Mouse (Mus musculus) forebrain, embryonic 15.5 days (tissue): ENCODE measurements at regions not wholly inside any gene's neighbourhood (a gene's known extent, or its start where the extent isn't known, plus 50 kb on each side); places are given as distances from the start of the nearest gene placed in this dataset.

Source experiments
- ATAC-seq: fragments of 200-750 bp; cut with Nextera tagmentation; replicated peaks from 2 replicates; pipeline ENCODE4 v1.8.0; 2017; ENCODE audit warnings: mild to moderate bottlenecking, moderate TSS enrichment, moderate library complexity
- H3K27ac ChIP-seq: fragments of 300-500 bp; sonication (generic); replicated peaks from 2 replicates; pipeline ENCODE4 v1.5.1; 2015; ENCODE audit warnings: mild to moderate bottlenecking, inconsistent platforms
- H3K27me3 ChIP-seq: fragments of 300-500 bp; sonication (generic); 2 replicates; pipeline ENCODE4 v1.6.1; 2015; ENCODE audit warnings: inconsistent platforms
- H3K36me3 ChIP-seq: fragments of 300-500 bp; sonication (generic); 2 replicates; pipeline ENCODE4 v1.6.1; 2015; ENCODE audit warnings: mild to moderate bottlenecking, inconsistent platforms
- H3K4me1 ChIP-seq: fragments of 300-500 bp; sonication (generic); 2 replicates; pipeline ENCODE4 v1.6.1; 2015; ENCODE audit warnings: inconsistent platforms
- H3K4me2 ChIP-seq: fragments of 300-500 bp; sonication (generic); replicated peaks from 2 replicates; pipeline ENCODE4 v1.6.1; 2015; ENCODE audit warnings: mild to moderate bottlenecking, inconsistent platforms
- H3K4me3 ChIP-seq: fragments of 300-500 bp; sonication (generic); 2 replicates; pipeline ENCODE4 v1.5.1; 2015; ENCODE audit warnings: mild to moderate bottlenecking, inconsistent platforms
- H3K9ac ChIP-seq: fragments of 300-500 bp; sonication (generic); replicated peaks from 2 replicates; pipeline ENCODE4 v1.6.1; 2015; ENCODE audit warnings: mild to moderate bottlenecking, inconsistent platforms
- H3K9me3 ChIP-seq: fragments of 300-500 bp; sonication (generic); 2 replicates; pipeline ENCODE4 v1.6.1; 2016; ENCODE audit warnings: inconsistent platforms
- WGBS: fragments of 180-500 bp; shearing (Covaris S2); methylation state at CpG from one replicate; pipeline ENCODE4 v1.1.7; 2015; ENCODE audit warnings: mixed read lengths; 5-methylcytosine and 5-hydroxymethylcytosine counted together

DNA sequence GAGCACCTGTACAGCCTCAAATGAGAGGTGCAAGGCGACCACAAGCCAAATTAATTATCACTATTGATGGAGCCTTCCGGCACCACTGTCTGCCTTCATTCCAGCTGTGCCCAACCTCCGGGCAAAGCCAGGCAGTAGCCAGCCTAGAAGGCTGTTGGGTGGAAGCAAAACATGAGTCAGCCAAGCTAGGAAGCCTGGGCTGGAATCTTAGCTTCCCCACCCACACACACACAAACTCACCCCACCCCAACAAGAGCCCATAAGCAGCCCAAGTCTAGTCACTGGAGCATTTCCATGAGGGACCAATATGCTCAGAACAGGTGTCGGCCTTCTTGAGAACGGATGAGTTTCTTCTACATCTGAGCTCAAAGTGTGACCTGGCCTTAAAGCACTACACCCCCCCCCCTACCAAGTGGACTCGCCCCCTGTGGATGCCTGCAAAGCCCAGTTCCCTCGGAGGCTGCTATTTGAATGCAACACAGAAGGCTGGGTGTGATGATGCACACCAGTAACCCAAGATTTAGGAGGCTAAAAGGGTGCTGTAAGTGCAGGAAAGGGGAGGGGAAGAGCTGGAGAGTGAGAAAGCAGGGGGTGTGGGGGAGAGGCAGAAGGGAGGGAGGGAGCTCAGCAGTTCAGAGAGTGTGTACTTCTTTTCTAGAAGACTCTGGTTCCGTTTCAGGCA is 200.1 kb downstream of the Bcor start:
- H3K9me3 ChIP-seq: no peaks in the 10 kb centered on the region
- no peak for ATAC-seq
- no peaks in the 10 kb centered on the region for H3K4me1 ChIP-seq
- 59% methylated on average over 8 of the region's 8 CpGs for WGBS
- H3K4me2 ChIP-seq: no peak overlapping the region
- no peak overlapping the region for H3K9ac ChIP-seq
- no peak overlapping the region for H3K4me3 ChIP-seq
- H3K27ac ChIP-seq: no peak overlapping the region
- H3K36me3 ChIP-seq: no peaks in the 10 kb centered on the region
- no peaks in the 10 kb centered on the region for H3K27me3 ChIP-seq

DNA sequence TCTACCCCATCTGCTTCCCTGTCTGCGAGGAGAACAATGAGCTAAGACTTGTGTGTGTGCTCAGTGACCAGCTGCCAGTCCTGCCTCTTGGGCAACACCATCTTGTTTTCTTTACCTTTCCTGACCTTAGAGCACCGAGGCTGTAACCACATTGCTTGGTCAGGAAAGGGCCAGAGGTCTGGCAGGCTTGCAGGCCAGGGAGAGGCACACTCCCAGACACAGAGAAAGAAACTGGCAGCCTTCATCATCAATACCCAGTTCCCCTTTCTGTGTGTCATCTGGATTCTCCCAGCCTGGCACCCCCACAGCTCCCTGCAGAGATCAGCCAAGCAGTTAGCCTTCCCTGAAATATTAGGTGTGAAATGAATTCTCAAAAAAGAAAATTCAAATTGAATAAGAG is 198.8 kb downstream of the Bcor start:
- no peaks in the 10 kb centered on the region for H3K36me3 ChIP-seq
- H3K27ac ChIP-seq: no peak overlapping the region
- ATAC-seq: no peak
- no peaks in the 10 kb centered on the region for H3K27me3 ChIP-seq
- no peak overlapping the region for H3K4me2 ChIP-seq
- no peaks in the 10 kb centered on the region for H3K4me1 ChIP-seq
- no peak overlapping the region for H3K9ac ChIP-seq
- no peak overlapping the region for H3K4me3 ChIP-seq
- no peaks in the 10 kb centered on the region for H3K9me3 ChIP-seq
- 46% methylated on average over 2 of the region's 2 CpGs for WGBS

DNA sequence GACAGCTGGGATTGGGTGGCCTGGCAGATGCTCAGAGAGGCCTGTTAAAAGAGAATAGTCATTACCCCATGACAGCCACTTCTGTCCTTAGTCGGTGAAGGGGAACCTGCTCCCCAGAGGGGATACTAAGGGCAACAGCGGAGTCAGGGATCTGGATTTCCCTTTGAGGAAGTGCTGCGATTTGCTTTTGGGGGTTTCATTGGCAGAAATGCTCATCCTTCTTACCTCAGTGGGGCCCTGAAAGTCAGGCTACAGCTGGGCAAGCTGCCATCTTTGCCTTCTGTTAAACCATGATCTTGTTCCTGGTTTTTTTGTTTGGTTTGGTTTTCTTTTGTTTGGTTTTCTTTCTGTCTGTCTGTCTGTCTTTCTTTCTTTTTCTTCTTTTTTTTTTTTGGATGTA is 195.7 kb downstream of the Bcor start:
- no peak for ATAC-seq
- Histone ChIP-seq H3K36me3 (no peaks in the 10 kb centered on the region), H3K4me1 (no peaks in the 10 kb centered on the region), H3K4me3 (no peak overlapping the region), H3K4me2 (no peak overlapping the region), H3K9me3 (no peaks in the 10 kb centered on the region), H3K27me3 (no peaks in the 10 kb centered on the region), H3K27ac (no peak overlapping the region), H3K9ac (no peak overlapping the region)
- WGBS: 51% methylated on average over 3 of the region's 3 CpGs

DNA sequence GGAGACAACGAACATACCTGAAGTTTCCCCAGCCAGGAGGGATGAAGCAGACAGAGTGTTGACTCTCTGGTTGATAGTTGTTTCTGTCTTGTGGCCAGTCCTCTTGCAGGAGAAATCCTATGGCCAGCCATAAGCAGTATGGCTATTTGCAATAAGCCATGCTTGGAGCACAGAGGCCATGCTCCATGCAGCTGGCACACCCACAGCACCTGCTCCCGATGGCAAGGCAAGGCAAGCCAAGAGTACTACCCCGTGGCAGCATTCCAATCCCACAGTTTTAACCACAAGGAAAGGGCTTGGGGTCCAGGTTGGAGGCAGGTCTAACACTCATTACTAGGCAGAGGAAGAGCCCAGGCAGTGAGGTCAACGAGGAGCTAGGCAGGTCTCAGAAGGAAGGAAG is 181.5 kb downstream of the Bcor start:
- H3K4me3 ChIP-seq: no peak overlapping the region
- no peaks in the 10 kb centered on the region for H3K36me3 ChIP-seq
- no peak overlapping the region for H3K4me2 ChIP-seq
- WGBS: 74% methylated on average over 4 of the region's 4 CpGs
- no peak overlapping the region for H3K9ac ChIP-seq
- no peak overlapping the region for H3K27ac ChIP-seq
- no peak for ATAC-seq
- H3K4me1 ChIP-seq: no peaks in the 10 kb centered on the region
- no peaks in the 10 kb centered on the region for H3K27me3 ChIP-seq
- H3K9me3 ChIP-seq: no peaks in the 10 kb centered on the region

DNA sequence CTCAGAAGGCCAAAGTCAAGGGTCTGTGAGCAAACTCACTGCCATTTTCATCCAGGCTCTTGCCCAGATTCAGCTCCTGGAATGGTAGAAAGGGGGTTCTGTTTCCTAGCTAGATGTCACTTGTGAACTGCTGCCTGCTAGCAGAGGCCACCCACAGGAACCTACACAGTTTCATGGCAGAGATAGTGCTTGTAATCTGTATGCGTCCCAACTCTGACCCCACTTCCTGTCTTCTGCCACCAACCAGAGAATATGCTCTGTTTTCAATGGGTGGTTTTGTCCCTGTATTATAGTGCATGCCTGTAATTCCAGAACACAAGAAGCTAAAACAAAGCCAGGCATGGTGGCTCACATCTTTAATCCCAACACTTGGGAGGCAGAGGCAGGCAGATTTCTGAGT is 176.9 kb downstream of the Bcor start:
- Histone ChIP-seq H3K9me3 (no peaks in the 10 kb centered on the region), H3K36me3 (no peaks in the 10 kb centered on the region), H3K4me1 (no peaks in the 10 kb centered on the region), H3K4me2 (no peak overlapping the region), H3K9ac (no peak overlapping the region), H3K4me3 (no peak overlapping the region), H3K27ac (no peak overlapping the region), H3K27me3 (no peaks in the 10 kb centered on the region)
- 82% methylated on average over 1 of the region's 1 CpGs for WGBS
- ATAC-seq: no peak
